Mouse (Mus musculus) layer of hippocampus, postnatal 10 days (tissue): ENCODE data around the gene Dbx1. TPM values are rescaled to one million over a fixed set of nuclear protein-coding genes. Genes with fewer than 3 reads are reported as not detected.

Source experiments
- total RNA-seq, 2 experiments: library from RNA; stranded (reverse); gene quantifications; 2 replicates each; pipeline ENCODE4 v1.2.3; 2021

Dbx1 gene
- total RNA-seq, 2 experiments from 2014 or later, result not detected

Other genes starting within 250 kb of the Dbx1 start
- 1 to 10 TPM; 6.5 to 8.7 TPM for gene Htatip2, start 122.3 kb upstream of the Dbx1 start, total RNA-seq
- gene Prmt3, start 141.5 kb upstream of the Dbx1 start, total RNA-seq, result 10 to 100 TPM; 35.3 to 40.6 TPM